Mouse (Mus musculus) bone marrow, adult 2 months (tissue): ENCODE data around the gene Pacrg.

Source experiments
- CTCF ChIP-seq: fragments of 200-500 bp; IDR thresholded peaks from 2 replicates; pipeline ENCODE4 v1.5.1; 2011; ENCODE audit warnings: low read length, control low read depth; ENCODE audit not compliant: control insufficient read depth, insufficient read depth
- POLR2A ChIP-seq: fragments of 200-500 bp; IDR thresholded peaks from 2 replicates; pipeline ENCODE4 v1.6.1; 2011; ENCODE audit warnings: low read depth, mild to moderate bottlenecking, control low read depth, low read length, borderline replicate concordance; ENCODE audit not compliant: control insufficient read depth

- TF ChIP-seq CTCF (no peak), POLR2A (no peak)
These were observed 118.5 kb downstream of the Pacrg start for GRCm38 (mm10) chr17:10721562-10721961.
